Mouse (Mus musculus) adrenal gland, postnatal 0 days (tissue): ENCODE measurements around the gene Osmr. TPM values are rescaled to one million over a fixed set of nuclear protein-coding genes. Genes with fewer than 3 reads are reported as not detected.

ENCODE experiments used
- polyA plus RNA-seq: library from polyadenylated mRNA; unstranded; fragments of >200 nt; fragmentation: Nextera tagmentation; extraction: Ambion mirVana; gene quantifications from 2 replicates; pipeline ENCODE4 v1.2.1, GENCODE M21; 2015

The Osmr gene
- 2.9 and 3.7 TPM in 2 replicates for polyA plus RNA-seq

GRCm38 (mm10) chr15:6874601-6875019 lies at the start of gene Osmr:
Gene Osmr, minus strand, starts transcription at chr15:6874969.

Other genes with a start within 250 kb of the Osmr start
- 19.2 and 29.9 TPM in 2 replicates for gene Rictor, start 166.6 kb downstream of the Osmr start, polyA plus RNA-seq
- 23.7 and 31.9 TPM in 2 replicates for gene Lifr, start 215.6 kb upstream of the Osmr start, polyA plus RNA-seq